Mouse (Mus musculus): Measurements from ENCODE around the gene Slc9b1. TPM values are rescaled to one million over a fixed set of nuclear protein-coding genes. Genes with fewer than 3 reads are reported as not detected.

Gene Slc9b1
- not detected in 2 replicates for total RNA-seq (2014; rRNA removed; ENCODE audit: low replicate concordance)
- 0.20 TPM in 1 of 2 replicates, not detected in the other for polyA plus RNA-seq (2015; fragmentation: Nextera tagmentation; extraction: Ambion mirVana)

DNA sequence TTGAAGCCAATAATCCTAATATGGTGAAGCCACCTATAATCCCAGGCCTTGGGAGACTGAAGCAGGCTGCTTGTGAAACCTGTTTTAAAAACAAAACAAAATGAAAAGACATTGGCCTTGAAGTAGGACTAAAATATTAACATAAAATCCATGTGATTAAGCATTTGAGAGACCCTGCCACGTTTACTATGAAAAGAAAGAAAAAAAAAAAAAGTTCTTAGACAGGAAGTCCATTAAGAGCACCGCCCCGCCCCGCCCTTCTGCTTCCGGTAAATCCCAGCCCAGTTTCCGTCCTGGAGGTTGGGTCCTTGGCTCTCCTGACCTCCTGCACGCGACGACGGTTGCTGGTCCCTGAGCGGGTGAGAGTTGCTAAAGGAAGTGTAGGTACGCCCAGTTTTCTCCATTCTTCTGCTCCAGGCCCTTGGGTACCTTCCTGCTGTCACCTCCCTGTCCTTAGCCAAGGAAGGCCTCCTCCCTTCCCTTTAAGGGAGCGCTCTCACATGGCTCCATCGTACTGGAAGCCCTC, at the start of gene Slc9b1:
Gene Slc9b1, plus strand, starts transcription at position 291 of the 526 bp plus-strand sequence.
- ATAC-seq (ENCODE audit: insufficient read depth, low read depth) (no peak), DNase-seq (ENCODE audit: low spot score) (no peak)
- Histone ChIP-seq H3K4me2 (ENCODE audit: low read depth, low read length) (no peak within 1 kb of the TSS), H3K27me3 (ENCODE audit: control insufficient read depth, insufficient read depth, low read length) (no peaks in the 10 kb centered on the region), H3K4me1 (ENCODE audit: control insufficient read depth, insufficient read depth) (no peaks in the 10 kb centered on the region), H3K27ac (ENCODE audit: low read depth) (no peak within 1 kb of the TSS), H3K36me3 (replicated peaks; ENCODE audit: control insufficient read depth, insufficient read depth, low read length) (no peaks in the 10 kb centered on the region), H3K9ac (replicated peaks; ENCODE audit: low read depth, low read length) (no peak within 1 kb of the TSS), H3K9me3 (replicated peaks; ENCODE audit: control insufficient read depth, low read length) (no peaks in the 10 kb centered on the region), H3K4me3 (ENCODE audit: low read depth, low read length) (no peak within 1 kb of the TSS)
- 74% methylated on average over 14 of the region's 14 CpGs for WGBS
- TF ChIP-seq EP300 (IDR thresholded peaks at IDR 0.05; ENCODE audit: low read depth) = no peak
- TF ChIP-seq CTCF (IDR thresholded peaks at IDR 0.05; ENCODE audit: low read depth) = no peak

DNA sequence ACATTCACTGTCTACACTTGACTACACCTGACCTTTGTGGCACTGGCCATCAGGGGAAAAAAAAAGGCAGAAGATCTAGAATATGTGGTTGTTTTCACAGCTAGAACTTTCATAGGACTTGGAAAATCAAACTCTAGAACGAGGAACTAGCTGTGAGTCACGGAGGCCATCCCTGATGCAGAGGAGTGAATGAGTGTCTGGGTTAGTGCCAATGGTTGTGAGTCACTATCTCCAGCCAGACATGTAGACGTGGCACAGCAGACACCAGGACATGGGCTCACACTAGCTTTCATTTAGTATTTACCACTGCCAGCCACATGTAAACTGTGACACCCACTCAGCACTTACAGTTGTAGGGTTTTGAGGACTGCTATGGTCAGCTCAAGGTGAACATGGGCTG, 49.3 kb upstream of the Slc9b1 start:
- 32% methylated on average over 3 of the region's 3 CpGs for WGBS
- DNase-seq (ENCODE audit: low spot score) = no peak
- H3K4me3 ChIP-seq (ENCODE audit: low read depth, low read length) = no peak overlapping the region
- no peak overlapping the region for H3K9ac ChIP-seq (replicated peaks; ENCODE audit: low read depth, low read length)
- H3K27ac ChIP-seq (ENCODE audit: low read depth) = no peak overlapping the region
- H3K4me2 ChIP-seq (ENCODE audit: low read depth, low read length) = no peak overlapping the region
- H3K27me3 ChIP-seq (ENCODE audit: control insufficient read depth, insufficient read depth, low read length) = no peaks in the 10 kb centered on the region
- no peaks in the 10 kb centered on the region for H3K36me3 ChIP-seq (replicated peaks; ENCODE audit: control insufficient read depth, insufficient read depth, low read length)
- no peaks in the 10 kb centered on the region for H3K9me3 ChIP-seq (replicated peaks; ENCODE audit: control insufficient read depth, low read length)
- no peak for ATAC-seq (ENCODE audit: insufficient read depth, low read depth)
- H3K4me1 ChIP-seq (ENCODE audit: control insufficient read depth, insufficient read depth) = no peaks in the 10 kb centered on the region; the same call in 1 of the 2 replicates
- no peak for TF ChIP-seq CTCF (IDR thresholded peaks at IDR 0.05; ENCODE audit: low read depth)
- no peak for TF ChIP-seq EP300 (IDR thresholded peaks at IDR 0.05; ENCODE audit: low read depth)

DNA sequence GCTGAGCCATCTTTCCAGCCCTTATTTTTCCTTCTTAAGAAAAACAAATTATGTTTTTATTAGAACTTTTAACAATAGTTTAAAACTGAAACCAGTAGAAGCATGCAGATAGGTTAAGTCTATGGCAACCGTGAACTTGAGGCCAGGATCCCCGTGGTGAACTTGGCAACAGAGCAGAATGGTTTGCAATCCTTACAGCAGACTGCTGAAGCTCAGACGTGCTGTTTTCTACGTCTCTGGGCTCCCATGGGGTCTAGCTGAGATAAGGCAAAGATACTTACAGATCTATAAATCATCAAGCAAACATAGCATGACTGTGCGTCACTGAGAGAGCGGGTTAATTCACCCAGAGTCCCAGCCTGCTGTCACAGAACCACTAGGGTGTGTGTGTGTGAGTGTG, 47.7 kb upstream of the Slc9b1 start:
- no peaks in the 10 kb centered on the region for H3K9me3 ChIP-seq (replicated peaks; ENCODE audit: control insufficient read depth, low read length)
- ATAC-seq (ENCODE audit: insufficient read depth, low read depth) (no peak), DNase-seq (ENCODE audit: low spot score) (no peak)
- H3K36me3 ChIP-seq (replicated peaks; ENCODE audit: control insufficient read depth, insufficient read depth, low read length) = no peaks in the 10 kb centered on the region
- no peak for TF ChIP-seq CTCF (IDR thresholded peaks at IDR 0.05; ENCODE audit: low read depth)
- no peak for TF ChIP-seq EP300 (IDR thresholded peaks at IDR 0.05; ENCODE audit: low read depth)
- H3K9ac ChIP-seq (replicated peaks; ENCODE audit: low read depth, low read length) = no peak overlapping the region
- 58% methylated on average over 6 of the region's 6 CpGs for WGBS
- H3K27ac ChIP-seq (ENCODE audit: low read depth) = no peak overlapping the region
- no peak overlapping the region for H3K4me3 ChIP-seq (ENCODE audit: low read depth, low read length)
- H3K4me2 ChIP-seq (ENCODE audit: low read depth, low read length) = no peak overlapping the region
- H3K27me3 ChIP-seq (ENCODE audit: control insufficient read depth, insufficient read depth, low read length) = no peaks in the 10 kb centered on the region
- no peaks in the 10 kb centered on the region for H3K4me1 ChIP-seq (ENCODE audit: control insufficient read depth, insufficient read depth)

DNA sequence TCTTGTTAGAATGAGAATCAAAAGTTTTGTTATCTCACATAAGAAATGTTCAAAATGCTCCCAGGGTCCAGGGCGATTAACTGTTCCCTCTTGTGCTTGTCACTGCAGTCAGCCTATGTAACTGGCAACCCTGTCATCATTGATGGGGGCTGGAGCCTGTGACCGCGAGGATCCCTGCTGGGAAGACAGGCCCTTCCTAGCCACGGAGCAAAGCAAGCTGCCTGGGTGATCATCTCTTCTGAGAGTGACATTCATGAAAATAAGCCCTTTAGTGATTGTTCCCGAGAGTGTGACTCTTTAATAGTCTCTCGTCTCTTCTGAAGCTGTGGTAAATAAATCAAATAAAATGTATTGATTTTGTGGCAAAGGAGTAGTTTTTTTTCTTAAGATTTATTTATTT, 43.8 kb upstream of the Slc9b1 start:
- WGBS = 56% methylated on average over 6 of the region's 6 CpGs
- no peak overlapping the region for H3K4me2 ChIP-seq (ENCODE audit: low read depth, low read length)
- ATAC-seq (ENCODE audit: insufficient read depth, low read depth) (no peak), DNase-seq (ENCODE audit: low spot score) (no peak)
- no peaks in the 10 kb centered on the region for H3K4me1 ChIP-seq (ENCODE audit: control insufficient read depth, insufficient read depth)
- TF ChIP-seq EP300 (IDR thresholded peaks at IDR 0.05; ENCODE audit: low read depth) (no peak), CTCF (IDR thresholded peaks at IDR 0.05; ENCODE audit: low read depth) (no peak)
- no peaks in the 10 kb centered on the region for H3K36me3 ChIP-seq (replicated peaks; ENCODE audit: control insufficient read depth, insufficient read depth, low read length)
- H3K4me3 ChIP-seq (ENCODE audit: low read depth, low read length) = no peak overlapping the region
- no peak overlapping the region for H3K27ac ChIP-seq (ENCODE audit: low read depth)
- H3K27me3 ChIP-seq (ENCODE audit: control insufficient read depth, insufficient read depth, low read length) = peaks cover 4% of the 10 kb centered on the region; the same call in 1 of the 2 replicates
- H3K9me3 ChIP-seq (replicated peaks; ENCODE audit: control insufficient read depth, low read length) = no peaks in the 10 kb centered on the region
- no peak overlapping the region for H3K9ac ChIP-seq (replicated peaks; ENCODE audit: low read depth, low read length)

DNA sequence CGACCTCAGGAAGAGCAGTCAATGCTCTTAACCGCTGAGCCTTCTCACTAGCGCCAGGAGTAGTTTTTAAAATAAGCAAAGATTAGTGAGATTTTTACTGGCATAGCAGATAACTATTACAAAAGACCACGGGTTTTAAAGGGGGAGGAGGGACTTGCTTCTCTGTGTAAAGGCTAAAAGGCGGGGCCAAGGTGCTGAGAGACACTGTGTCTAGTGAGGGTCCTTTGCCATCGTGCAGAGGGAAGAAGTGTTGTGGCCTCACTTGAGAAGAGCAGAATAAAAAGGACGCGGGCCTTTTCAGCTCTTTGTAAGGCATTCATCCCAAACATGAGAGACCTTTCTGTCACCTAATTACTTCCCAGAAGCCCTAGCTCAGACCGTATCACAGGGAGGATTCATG, 43.3 kb upstream of the Slc9b1 start:
- ATAC-seq (ENCODE audit: insufficient read depth, low read depth) (no peak), DNase-seq (ENCODE audit: low spot score) (no peak)
- no peak overlapping the region for H3K4me2 ChIP-seq (ENCODE audit: low read depth, low read length)
- H3K9ac ChIP-seq (replicated peaks; ENCODE audit: low read depth, low read length) = no peak overlapping the region
- no peak overlapping the region for H3K4me3 ChIP-seq (ENCODE audit: low read depth, low read length)
- H3K36me3 ChIP-seq (replicated peaks; ENCODE audit: control insufficient read depth, insufficient read depth, low read length) = no peaks in the 10 kb centered on the region
- TF ChIP-seq EP300 (IDR thresholded peaks at IDR 0.05; ENCODE audit: low read depth) (no peak), CTCF (IDR thresholded peaks at IDR 0.05; ENCODE audit: low read depth) (no peak)
- 47% methylated on average over 9 of the region's 9 CpGs for WGBS
- no peaks in the 10 kb centered on the region for H3K4me1 ChIP-seq (ENCODE audit: control insufficient read depth, insufficient read depth)
- peaks cover 4% of the 10 kb centered on the region; the same call in 1 of the 2 replicates for H3K27me3 ChIP-seq (ENCODE audit: control insufficient read depth, insufficient read depth, low read length)
- no peak overlapping the region for H3K27ac ChIP-seq (ENCODE audit: low read depth)
- H3K9me3 ChIP-seq (replicated peaks; ENCODE audit: control insufficient read depth, low read length) = no peaks in the 10 kb centered on the region
